Mouse (Mus musculus): ENCODE measurements around the gene Brinp3.

Gene Brinp3

GRCm38 (mm10) chr1:146792826-146793225 lies 298.3 kb downstream of the Brinp3 start:
- DNase-seq (ENCODE audit: low spot score): no peak

GRCm38 (mm10) chr1:146799986-146800553 lies 305.5 kb downstream of the Brinp3 start:
- no peak for DNase-seq (ENCODE audit: low spot score)

- no peak for DNase-seq (ENCODE audit: low spot score)
These were observed 307.3 kb downstream of the Brinp3 start for GRCm38 (mm10) chr1:146801821-146802220.

- DNase-seq (ENCODE audit: low spot score): no peak
These were observed 313.2 kb downstream of the Brinp3 start for GRCm38 (mm10) chr1:146807765-146808164.

- no peak for DNase-seq (ENCODE audit: low spot score)
These were observed 339.3 kb downstream of the Brinp3 start for GRCm38 (mm10) chr1:146833888-146834287.

GRCm38 (mm10) chr1:146844087-146844486 lies 349.5 kb downstream of the Brinp3 start:
- no peak for DNase-seq (ENCODE audit: low spot score)

GRCm38 (mm10) chr1:146848892-146849291 lies 354.3 kb downstream of the Brinp3 start:
- no peak for DNase-seq (ENCODE audit: low spot score)

- DNase-seq (ENCODE audit: low spot score): no peak
These were observed 355.6 kb downstream of the Brinp3 start for GRCm38 (mm10) chr1:146850147-146850546.

- no peak for DNase-seq (ENCODE audit: low spot score)
These were observed 404.1 kb downstream of the Brinp3 start for GRCm38 (mm10) chr1:146898636-146899035.

- DNase-seq (ENCODE audit: low spot score): no peak
These were observed 407.1 kb downstream of the Brinp3 start for GRCm38 (mm10) chr1:146901691-146902090.

GRCm38 (mm10) chr1:146939463-146940389 lies 445.2 kb downstream of the Brinp3 start:
- DNase-seq (ENCODE audit: low spot score): no peak

All from spleen, adult 12 weeks (tissue).